Mouse (Mus musculus) myocyte (in vitro differentiated cells): Measurements from ENCODE around the gene Bbs9. TPM values are rescaled to one million over a fixed set of nuclear protein-coding genes. Genes with fewer than 3 reads are reported as not detected.

Source experiments
- H3K27me3 ChIP-seq: one replicate; pipeline ENCODE4 v1.6.1; 2011; ENCODE audit not compliant: control insufficient read depth, insufficient read depth, insufficient read length
- H3K36me3 ChIP-seq: one replicate; pipeline ENCODE4 v1.6.1; 2011; ENCODE audit not compliant: control insufficient read depth, insufficient read depth
- H3K4me2 ChIP-seq: one replicate; pipeline ENCODE4 v1.6.1; 2011; ENCODE audit warnings: low read depth, control low read depth
- H3K4me3 ChIP-seq: one replicate; pipeline ENCODE4 v1.5.1; 2011; ENCODE audit warnings: mild to moderate bottlenecking, control low read depth, moderate library complexity
- H3K79me2 ChIP-seq: one replicate; pipeline ENCODE4 v1.6.1; 2011; ENCODE audit not compliant: control insufficient read depth, insufficient read depth
- H3ac ChIP-seq: one replicate; pipeline ENCODE4 v1.6.1; 2011; ENCODE audit not compliant: control insufficient read depth, insufficient read length
- CEBPB ChIP-seq: IDR thresholded peaks from 2 replicates; pipeline ENCODE4 v1.6.1; 2011; ENCODE audit warnings: mild to moderate bottlenecking, moderate library complexity; ENCODE audit not compliant: poor library complexity, insufficient read depth, severe bottlenecking
- E2F4 ChIP-seq: IDR thresholded peaks from one replicate; pipeline ENCODE4 v1.6.1; 2011; ENCODE audit warnings: mild to moderate bottlenecking, control low read depth, moderate library complexity; ENCODE audit not compliant: insufficient read depth
- MAX ChIP-seq: IDR thresholded peaks from one replicate; pipeline ENCODE4 v1.6.1; 2011; ENCODE audit warnings: low read depth, mild to moderate bottlenecking, control low read depth
- MYOD1 ChIP-seq, 3 experiments: IDR thresholded peaks; one replicate each; pipeline ENCODE4 v1.6.1; 2011; ENCODE audit warnings: control low read depth in 2 of 3, low read depth in 2 of 3, mild to moderate bottlenecking in 2 of 3, moderate library complexity in 1 of 3; ENCODE audit not compliant: insufficient read length in 2 of 3, control insufficient read depth in 1 of 3
- MYOG ChIP-seq, 3 experiments: IDR thresholded peaks; one replicate each; pipeline ENCODE4 v1.6.1; 2011; ENCODE audit warnings: control low read depth in 2 of 3, low read depth in 2 of 3, mild to moderate bottlenecking in 2 of 3; ENCODE audit not compliant: insufficient read length in 2 of 3, control insufficient read depth in 1 of 3, insufficient read depth in 1 of 3
- POLR2A ChIP-seq: IDR thresholded peaks from one replicate; pipeline ENCODE4 v1.6.1; 2011; ENCODE audit warnings: low read depth, mild to moderate bottlenecking, control low read depth, moderate library complexity; ENCODE audit not compliant: insufficient read length
- POLR2AphosphoS2 ChIP-seq: IDR thresholded peaks from one replicate; pipeline ENCODE4 v1.6.1; 2011; ENCODE audit warnings: low read depth, control low read depth; ENCODE audit not compliant: insufficient read length
- REST ChIP-seq: IDR thresholded peaks from one replicate; pipeline ENCODE4 v1.6.1; 2011; ENCODE audit warnings: mild to moderate bottlenecking, control low read depth, moderate library complexity; ENCODE audit not compliant: insufficient read depth, insufficient read length
- SRF ChIP-seq: IDR thresholded peaks from one replicate; pipeline ENCODE4 v1.6.1; 2011; ENCODE audit warnings: low read depth; ENCODE audit not compliant: control insufficient read depth, insufficient read length
- TCF12 ChIP-seq: IDR thresholded peaks from one replicate; pipeline ENCODE4 v1.6.1; 2011; ENCODE audit warnings: mild to moderate bottlenecking, control low read depth; ENCODE audit not compliant: poor library complexity, insufficient read depth, severe bottlenecking
- TCF3 ChIP-seq: IDR thresholded peaks from one replicate; pipeline ENCODE4 v1.6.1; 2011; ENCODE audit warnings: low read depth, control low read depth; ENCODE audit not compliant: insufficient read length
- USF1 ChIP-seq: IDR thresholded peaks from one replicate; pipeline ENCODE4 v1.6.1; 2011; ENCODE audit warnings: low read depth, mild to moderate bottlenecking, control low read depth, moderate library complexity
- polyA plus RNA-seq: library from polyadenylated mRNA; unstranded; fragments of >200 nt; fragmentation: generic; extraction: Trizol; gene quantifications from one replicate; pipeline ENCODE4 v1.2.1, GENCODE M21; 2012; ENCODE audit warnings: missing spikeins

Gene Bbs9
- polyA plus RNA-seq, 1 experiment, result 3.6 TPM

DNA sequence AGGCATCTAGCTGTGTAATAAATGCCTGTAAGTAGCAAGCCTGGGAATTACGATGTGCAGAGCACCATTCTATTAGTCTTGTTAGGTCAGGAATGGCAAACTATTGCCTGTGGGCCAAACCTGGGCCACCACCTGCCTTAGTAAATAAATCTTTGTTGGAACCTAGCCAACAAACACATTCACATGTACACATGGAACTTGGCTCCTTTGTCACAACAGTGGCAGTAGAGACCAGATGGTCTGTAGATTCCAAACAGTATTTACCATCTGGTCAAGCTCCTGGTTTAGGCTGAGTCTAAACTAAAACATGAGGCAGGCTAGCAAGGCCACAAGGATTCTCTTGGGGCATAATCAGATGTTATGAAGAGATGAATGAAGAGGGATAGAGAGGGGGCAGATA lies 399.7 kb downstream of the Bbs9 start:
- Histone ChIP-seq H3K36me3 (no peaks in the 10 kb centered on the region), H3K27me3 (no peaks in the 10 kb centered on the region), H3K79me2 (no peaks in the 10 kb centered on the region), H3K4me3 (no peak overlapping the region), H3ac (no peak overlapping the region), H3K4me2 (no peak overlapping the region)
- no peak for TF ChIP-seq MAX
- TF ChIP-seq POLR2AphosphoS2, result no peak
- no peak for TF ChIP-seq MYOD1 (IDR thresholded peaks at IDR 0.05; ENCODE audit: control insufficient read depth in 1 of 3, insufficient read length in 2 of 3, low read depth in 2 of 3)
- TF ChIP-seq CEBPB, result no peak
- TF ChIP-seq REST, result no peak
- TF ChIP-seq SRF, result no peak
- TF ChIP-seq POLR2A, result no peak
- no peak for TF ChIP-seq E2F4
- no peak for TF ChIP-seq MYOG (IDR thresholded peaks at IDR 0.05; ENCODE audit: control insufficient read depth in 1 of 3, insufficient read depth in 1 of 3, insufficient read length in 2 of 3, low read depth in 2 of 3)
- no peak for TF ChIP-seq TCF12
- TF ChIP-seq TCF3, result no peak
- TF ChIP-seq USF1, result no peak

- Histone ChIP-seq H3K79me2 (no peaks in the 10 kb centered on the region), H3K27me3 (no peaks in the 10 kb centered on the region), H3ac (no peak overlapping the region), H3K36me3 (no peaks in the 10 kb centered on the region), H3K4me3 (no peak overlapping the region), H3K4me2 (no peak overlapping the region)
- TF ChIP-seq POLR2A (no peak), TCF3 (no peak), SRF (no peak)
Measured at GRCm38 (mm10) chr9:22879266-22879665, 403.8 kb downstream of the Bbs9 start.

DNA sequence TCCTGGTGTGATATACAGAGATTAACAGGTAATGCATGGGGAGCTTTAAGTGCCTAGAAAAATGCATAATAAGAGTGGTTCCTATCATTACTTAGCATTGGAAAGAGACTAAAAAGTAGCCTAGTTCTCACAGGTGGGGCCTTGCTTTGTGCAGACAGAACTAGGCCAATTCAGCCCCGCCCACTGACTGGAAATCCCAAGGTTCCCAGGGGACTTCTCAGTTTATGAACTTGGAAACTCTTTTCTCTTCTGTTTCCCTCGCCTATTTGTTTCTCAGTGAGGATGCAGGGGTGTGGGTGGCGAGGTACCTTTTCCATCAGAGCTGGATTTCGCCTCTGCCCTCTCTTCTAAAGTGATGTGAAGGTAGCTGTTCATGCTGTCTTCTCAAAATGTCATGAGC lies 410.8 kb downstream of the Bbs9 start:
- Histone ChIP-seq H3K27me3 (no peaks in the 10 kb centered on the region), H3ac (no peak overlapping the region), H3K4me2 (no peak overlapping the region), H3K4me3 (no peak overlapping the region), H3K79me2 (no peaks in the 10 kb centered on the region), H3K36me3 (no peaks in the 10 kb centered on the region)
- TF ChIP-seq REST (no peak), POLR2A (no peak), MYOG (IDR thresholded peaks at IDR 0.05; ENCODE audit: control insufficient read depth in 1 of 3, insufficient read depth in 1 of 3, insufficient read length in 2 of 3, low read depth in 2 of 3) (no peak), USF1 (no peak), TCF12 (no peak), MAX (no peak), POLR2AphosphoS2 (no peak), TCF3 (no peak), MYOD1 (IDR thresholded peaks at IDR 0.05; ENCODE audit: control insufficient read depth in 1 of 3, insufficient read length in 2 of 3, low read depth in 2 of 3) (no peak), E2F4 (no peak)

GRCm38 (mm10) chr9:22905434-22905833 lies 429.9 kb downstream of the Bbs9 start:
- Histone ChIP-seq H3K4me3 (no peak overlapping the region), H3K4me2 (no peak overlapping the region), H3K27me3 (no peaks in the 10 kb centered on the region), H3K36me3 (no peaks in the 10 kb centered on the region), H3ac (no peak overlapping the region), H3K79me2 (no peaks in the 10 kb centered on the region)
- TF ChIP-seq USF1 (no peak), MYOD1 (IDR thresholded peaks at IDR 0.05; ENCODE audit: control insufficient read depth in 1 of 3, insufficient read length in 2 of 3, low read depth in 2 of 3) (no peak), MAX (no peak), CEBPB (no peak), MYOG (IDR thresholded peaks at IDR 0.05; ENCODE audit: control insufficient read depth in 1 of 3, insufficient read depth in 1 of 3, insufficient read length in 2 of 3, low read depth in 2 of 3) (no peak), E2F4 (no peak), REST (no peak), POLR2A (no peak), TCF12 (no peak), SRF (no peak), TCF3 (no peak), POLR2AphosphoS2 (no peak)

DNA sequence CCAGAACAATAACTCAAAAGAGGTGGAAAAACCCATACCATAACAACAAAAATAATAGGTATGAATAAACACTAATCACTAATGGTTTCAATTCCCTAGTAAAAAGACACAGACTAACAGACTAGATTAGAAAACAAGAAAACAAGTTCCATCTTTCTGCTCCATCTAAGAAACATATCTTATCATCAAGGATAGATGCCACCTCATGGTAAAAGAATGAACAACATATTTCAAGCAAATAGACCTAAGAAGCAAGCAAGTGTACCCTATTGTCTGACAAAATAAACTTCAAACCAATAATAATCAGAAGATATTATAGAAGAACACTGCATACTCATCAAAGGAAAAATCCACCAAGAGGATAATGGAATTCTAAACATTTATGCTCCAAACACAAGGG lies 441.3 kb downstream of the Bbs9 start:
- Histone ChIP-seq H3K4me2 (no peak overlapping the region), H3K4me3 (no peak overlapping the region), H3ac (no peak overlapping the region), H3K27me3 (no peaks in the 10 kb centered on the region), H3K36me3 (no peaks in the 10 kb centered on the region), H3K79me2 (no peaks in the 10 kb centered on the region)
- TF ChIP-seq TCF12, result no peak
- no peak for TF ChIP-seq MYOG (IDR thresholded peaks at IDR 0.05; ENCODE audit: control insufficient read depth in 1 of 3, insufficient read depth in 1 of 3, insufficient read length in 2 of 3, low read depth in 2 of 3)
- TF ChIP-seq CEBPB, result no peak
- no peak for TF ChIP-seq POLR2A
- no peak for TF ChIP-seq REST
- no peak for TF ChIP-seq POLR2AphosphoS2
- no peak for TF ChIP-seq MYOD1 (IDR thresholded peaks at IDR 0.05; ENCODE audit: control insufficient read depth in 1 of 3, insufficient read length in 2 of 3, low read depth in 2 of 3)
- TF ChIP-seq MAX, result no peak
- no peak for TF ChIP-seq SRF
